Comparison of ENCODE assay signal across 16 mouse cellular contexts in the genomic region with DNA sequence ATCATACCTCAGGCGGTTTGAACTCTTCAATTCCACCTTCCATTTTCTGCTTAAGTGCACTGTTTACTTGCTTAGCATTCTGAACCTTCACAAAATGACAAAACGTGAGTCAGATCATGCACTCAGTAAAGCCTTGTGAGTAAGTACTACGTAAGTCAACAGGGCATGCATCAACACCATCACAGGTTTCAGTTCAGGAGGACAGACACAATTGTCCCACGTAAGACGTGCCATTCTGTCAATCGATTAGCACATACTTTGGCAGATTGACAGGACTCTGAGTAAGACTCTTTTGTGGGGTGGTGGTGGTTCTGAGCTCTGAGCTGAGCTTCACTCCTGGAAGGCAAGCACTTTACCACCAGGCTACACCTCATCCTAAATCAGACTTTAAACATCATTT.
"Had no signal": no experiment of that assay in that cellular context is flagged by ENCODE, and none has a peak within 500 bp of the region (broad histone marks: within the 10 kb centered on the region; RNA-seq: fewer than 3 reads in every experiment).

No protein-coding gene starts in this region.

- H3K4me2 ChIP-seq: lung, embryonic 15.5 days; midbrain, embryonic 11.5 days; midbrain, embryonic 13.5 days; midbrain, embryonic 15.5 days; neural tube, embryonic 12.5 days; stomach, embryonic 15.5 days had no signal

- H3K27ac ChIP-seq: lung, embryonic 15.5 days; macrophage; midbrain, embryonic 13.5 days; midbrain, embryonic 15.5 days; neural tube, embryonic 12.5 days; stomach, embryonic 15.5 days; stomach, postnatal 0 days had no signal

- H3K4me1 ChIP-seq: lung, embryonic 15.5 days; midbrain, embryonic 13.5 days; midbrain, embryonic 15.5 days; neural tube, embryonic 12.5 days; stomach, embryonic 15.5 days had no signal

- H3K9ac ChIP-seq: lung, embryonic 15.5 days; midbrain, embryonic 13.5 days; midbrain, embryonic 15.5 days; neural tube, embryonic 12.5 days; stomach, embryonic 15.5 days had no signal

- ATAC-seq: lung, postnatal 0 days; midbrain, embryonic 13.5 days; midbrain, embryonic 15.5 days had no signal

- DNase-seq: lung, adult 2 months; lung, postnatal 14 days; lung, postnatal 36 days; right cerebral cortex, postnatal 14 days; thymus, adult 2 months; thymus, postnatal 25 days; thymus, postnatal 4 days had no signal

- H3K4me3 ChIP-seq: lung, embryonic 15.5 days; midbrain, embryonic 13.5 days; midbrain, embryonic 15.5 days; neural tube, embryonic 12.5 days; stomach, embryonic 15.5 days had no signal

- H3K9me3 ChIP-seq: lung, embryonic 15.5 days; midbrain, embryonic 13.5 days; midbrain, embryonic 15.5 days; neural tube, embryonic 12.5 days; stomach, embryonic 15.5 days had no signal

- H3K27me3 ChIP-seq: lung, embryonic 15.5 days; midbrain, embryonic 13.5 days; midbrain, embryonic 15.5 days; neural tube, embryonic 12.5 days; stomach, embryonic 15.5 days had no signal
